Mouse (Mus musculus): ENCODE data around the gene Vrtn.

GRCm38 (mm10) chr12:84689051-84689450 is 48.2 kb downstream of the Vrtn start:
- TF ChIP-seq TCF12 (IDR thresholded peaks at IDR 0.05; ENCODE audit: insufficient read depth, poor library complexity, severe bottlenecking) = no peak
- no peak for TF ChIP-seq CEBPB (IDR thresholded peaks at IDR 0.05; ENCODE audit: insufficient read depth, poor library complexity, severe bottlenecking)
- no peak for TF ChIP-seq MAX (IDR thresholded peaks at IDR 0.05; ENCODE audit: low read depth)
- no peak for TF ChIP-seq POLR2A (IDR thresholded peaks at IDR 0.05; ENCODE audit: insufficient read length, low read depth)
- TF ChIP-seq MYOD1 (IDR thresholded peaks at IDR 0.05; ENCODE audit: control insufficient read depth in 1 of 3, insufficient read length in 2 of 3, low read depth in 2 of 3) = no peak
